Mouse (Mus musculus) limb, embryonic 15.5 days (tissue): ENCODE data around the gene Lrrtm4. TPM values are rescaled to one million over a fixed set of nuclear protein-coding genes. Genes with fewer than 3 reads are reported as not detected.

Experiments used
- ATAC-seq: fragments of 200-750 bp; cut with Nextera tagmentation; 2 replicates; pipeline ENCODE4 v1.8.0; 2017; ENCODE audit warnings: low read depth, moderate TSS enrichment; ENCODE audit not compliant: insufficient number of reproducible peaks, low FRiP score, low TSS enrichment
- H3K27ac ChIP-seq: fragments of 300-500 bp; sonication (generic); 2 replicates; pipeline ENCODE4 v1.5.1; 2015; ENCODE audit warnings: moderate library complexity, mild to moderate bottlenecking, inconsistent platforms
- H3K27me3 ChIP-seq: fragments of 300-500 bp; sonication (generic); 2 replicates; pipeline ENCODE4 v1.6.1; 2015; ENCODE audit warnings: inconsistent platforms
- H3K36me3 ChIP-seq: fragments of 300-500 bp; sonication (generic); 2 replicates; pipeline ENCODE4 v1.6.1; 2015; ENCODE audit warnings: inconsistent platforms
- H3K4me1 ChIP-seq: fragments of 300-500 bp; sonication (generic); 2 replicates; pipeline ENCODE4 v1.6.1; 2015; ENCODE audit warnings: inconsistent platforms
- H3K4me2 ChIP-seq: fragments of 300-500 bp; sonication (generic); 2 replicates; pipeline ENCODE4 v1.6.1; 2015; ENCODE audit warnings: mild to moderate bottlenecking, inconsistent platforms
- H3K4me3 ChIP-seq: fragments of 300-500 bp; sonication (generic); 2 replicates; pipeline ENCODE4 v1.5.1; 2015; ENCODE audit warnings: mild to moderate bottlenecking, inconsistent platforms
- H3K9ac ChIP-seq: fragments of 300-500 bp; sonication (generic); 2 replicates; pipeline ENCODE4 v1.6.1; 2015; ENCODE audit warnings: inconsistent platforms
- H3K9me3 ChIP-seq: fragments of 300-500 bp; sonication (generic); 2 replicates; pipeline ENCODE4 v1.6.1; 2016; ENCODE audit warnings: inconsistent platforms
- WGBS: fragments of 180-500 bp; shearing (Covaris S2); methylation state at CpG from one replicate; pipeline ENCODE4 v1.1.7; 2015; 5-methylcytosine and 5-hydroxymethylcytosine counted together
- polyA plus RNA-seq: library from polyadenylated mRNA; unstranded; fragments of >200 nt; fragmentation: Nextera tagmentation; extraction: Ambion mirVana; gene quantifications from 2 replicates; pipeline ENCODE4 v1.2.1, GENCODE M21; 2015

Gene Lrrtm4
- polyA plus RNA-seq, result 2.6 and 4.4 TPM in 2 replicates

GRCm38 (mm10) chr6:80018765-80019164 is at the start of gene Lrrtm4:
Gene Lrrtm4 (plus strand): TSS chr6:80018877.
- no peak within 1 kb of the TSS for H3K27ac ChIP-seq
- no peak within 1 kb of the TSS for H3K9ac ChIP-seq
- no peaks in the 10 kb centered on the region for H3K27me3 ChIP-seq
- H3K4me1 ChIP-seq, result peaks cover 4% of the 10 kb centered on the region; the same call in 1 of the 2 replicates
- 5% methylated on average over 6 of the region's 6 CpGs for WGBS
- H3K9me3 ChIP-seq, result no peaks in the 10 kb centered on the region
- H3K4me3 ChIP-seq, result peak within 1 kb of the TSS; percentile 33
- no peaks in the 10 kb centered on the region for H3K36me3 ChIP-seq
- H3K4me2 ChIP-seq, result peak within 1 kb of the TSS; percentile 51
- ATAC-seq, result no peak

GRCm38 (mm10) chr6:80019189-80019860 is 648 bp downstream of the Lrrtm4 start:
- Histone ChIP-seq H3K9me3 (no peaks in the 10 kb centered on the region), H3K4me2 (peak overlapping the region; percentile 51), H3K4me3 (peak overlapping the region; percentile 33), H3K4me1 (peaks cover 4% of the 10 kb centered on the region; the same call in 1 of the 2 replicates), H3K36me3 (no peaks in the 10 kb centered on the region), H3K27ac (no peak overlapping the region), H3K9ac (no peak overlapping the region), H3K27me3 (no peaks in the 10 kb centered on the region)
- WGBS, result 3% methylated on average over 14 of the region's 14 CpGs
- no peak for ATAC-seq

GRCm38 (mm10) chr6:80019861-80020230 is 1.2 kb downstream of the Lrrtm4 start:
- Histone ChIP-seq H3K9ac (no peak overlapping the region), H3K27ac (no peak overlapping the region), H3K36me3 (no peaks in the 10 kb centered on the region), H3K27me3 (no peaks in the 10 kb centered on the region), H3K4me3 (peak overlapping the region; percentile 33), H3K4me1 (peaks cover 4% of the 10 kb centered on the region; the same call in 1 of the 2 replicates), H3K4me2 (peak overlapping the region; percentile 51), H3K9me3 (no peaks in the 10 kb centered on the region)
- no peak for ATAC-seq
- WGBS, result 5% methylated on average over 10 of the region's 10 CpGs

- Histone ChIP-seq H3K4me3 (no peak overlapping the region), H3K9ac (no peak overlapping the region), H3K4me2 (no peak overlapping the region), H3K4me1 (no peaks in the 10 kb centered on the region), H3K9me3 (no peaks in the 10 kb centered on the region), H3K27ac (no peak overlapping the region), H3K27me3 (no peaks in the 10 kb centered on the region), H3K36me3 (no peaks in the 10 kb centered on the region)
- no peak for ATAC-seq
Measured at GRCm38 (mm10) chr6:80056849-80057248, 38.2 kb downstream of the Lrrtm4 start.

DNA sequence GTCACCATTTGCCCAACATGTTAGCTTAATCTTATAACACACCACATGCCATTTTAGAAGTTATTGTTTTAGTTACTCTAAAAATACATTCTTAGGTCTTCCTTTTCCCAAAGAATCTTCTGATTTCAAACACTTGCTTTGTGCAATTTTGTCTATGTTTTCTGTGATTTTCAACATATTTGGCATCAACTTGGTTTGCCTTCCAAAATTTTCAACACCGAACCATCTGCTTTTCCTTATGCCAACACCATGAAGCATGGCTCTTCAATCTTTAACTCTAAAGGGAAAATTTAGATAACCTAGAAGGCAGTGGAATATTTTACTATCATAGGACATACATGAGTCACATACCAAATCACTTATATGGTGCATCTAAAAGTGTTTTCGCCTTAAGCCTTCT is 59.3 kb downstream of the Lrrtm4 start:
- Histone ChIP-seq H3K27ac (no peak overlapping the region), H3K4me2 (no peak overlapping the region), H3K9me3 (no peaks in the 10 kb centered on the region), H3K27me3 (no peaks in the 10 kb centered on the region), H3K9ac (no peak overlapping the region), H3K4me3 (no peak overlapping the region), H3K36me3 (no peaks in the 10 kb centered on the region), H3K4me1 (no peaks in the 10 kb centered on the region)
- ATAC-seq, result no peak
- 95% methylated on average over 2 of the region's 2 CpGs for WGBS

DNA sequence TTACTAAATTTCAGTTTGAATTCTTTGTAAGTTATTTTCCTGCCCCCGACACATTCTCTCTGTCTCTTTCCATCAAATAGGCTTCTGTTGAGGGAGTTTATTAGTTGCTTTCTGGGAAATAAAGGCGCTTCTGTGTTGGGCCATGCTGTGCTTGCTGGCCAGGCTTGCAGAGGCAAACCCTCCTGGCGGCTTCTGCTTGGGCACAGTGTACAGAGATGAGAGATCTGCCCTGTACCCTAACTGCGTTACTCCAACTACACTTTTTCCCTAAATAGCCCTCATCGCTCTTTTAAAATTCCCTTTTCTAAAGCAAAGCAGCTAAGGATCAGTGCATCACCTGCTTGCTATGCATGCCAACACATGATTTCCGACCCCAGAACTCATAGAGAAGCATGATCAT is 60.6 kb downstream of the Lrrtm4 start:
- Histone ChIP-seq H3K4me1 (no peaks in the 10 kb centered on the region), H3K9ac (no peak overlapping the region), H3K4me3 (no peak overlapping the region), H3K36me3 (no peaks in the 10 kb centered on the region), H3K4me2 (no peak overlapping the region), H3K9me3 (no peaks in the 10 kb centered on the region), H3K27ac (no peak overlapping the region), H3K27me3 (no peaks in the 10 kb centered on the region)
- WGBS, result 61% methylated on average over 6 of the region's 6 CpGs
- no peak for ATAC-seq

GRCm38 (mm10) chr6:80094909-80095308 is 76.2 kb downstream of the Lrrtm4 start:
- H3K4me1 ChIP-seq, result no peaks in the 10 kb centered on the region
- no peak for ATAC-seq
- H3K9me3 ChIP-seq, result no peaks in the 10 kb centered on the region
- no peak overlapping the region for H3K9ac ChIP-seq
- H3K36me3 ChIP-seq, result no peaks in the 10 kb centered on the region
- WGBS, result 85% methylated on average over 4 of the region's 4 CpGs
- no peak overlapping the region for H3K4me3 ChIP-seq
- no peak overlapping the region for H3K27ac ChIP-seq
- H3K27me3 ChIP-seq, result no peaks in the 10 kb centered on the region
- H3K4me2 ChIP-seq, result no peak overlapping the region

DNA sequence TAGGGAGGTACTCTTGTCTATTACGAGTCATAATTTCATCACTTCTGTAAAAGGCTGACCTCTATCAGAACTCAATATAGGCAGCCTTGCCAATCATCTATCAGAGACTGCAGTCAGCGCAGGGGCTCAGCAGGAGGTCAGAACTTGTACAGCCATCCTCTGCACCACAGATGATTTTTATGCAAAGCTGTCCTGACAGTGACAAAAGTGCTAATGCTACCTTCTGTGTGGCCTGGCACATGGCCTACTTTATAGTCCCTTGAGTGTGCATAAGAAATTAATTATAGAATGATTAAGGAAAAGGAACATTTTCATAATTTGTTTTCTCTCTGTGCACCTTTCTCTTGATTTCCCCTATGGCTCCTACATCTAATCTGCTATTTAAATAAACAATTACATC is 86.7 kb downstream of the Lrrtm4 start:
- no peak overlapping the region for H3K4me2 ChIP-seq
- ATAC-seq, result no peak
- H3K27ac ChIP-seq, result no peak overlapping the region
- H3K9ac ChIP-seq, result no peak overlapping the region
- no peaks in the 10 kb centered on the region for H3K27me3 ChIP-seq
- no peaks in the 10 kb centered on the region for H3K4me1 ChIP-seq
- H3K36me3 ChIP-seq, result no peaks in the 10 kb centered on the region
- no peaks in the 10 kb centered on the region for H3K9me3 ChIP-seq
- WGBS, result 77% methylated on average over 2 of the region's 2 CpGs
- no peak overlapping the region for H3K4me3 ChIP-seq

DNA sequence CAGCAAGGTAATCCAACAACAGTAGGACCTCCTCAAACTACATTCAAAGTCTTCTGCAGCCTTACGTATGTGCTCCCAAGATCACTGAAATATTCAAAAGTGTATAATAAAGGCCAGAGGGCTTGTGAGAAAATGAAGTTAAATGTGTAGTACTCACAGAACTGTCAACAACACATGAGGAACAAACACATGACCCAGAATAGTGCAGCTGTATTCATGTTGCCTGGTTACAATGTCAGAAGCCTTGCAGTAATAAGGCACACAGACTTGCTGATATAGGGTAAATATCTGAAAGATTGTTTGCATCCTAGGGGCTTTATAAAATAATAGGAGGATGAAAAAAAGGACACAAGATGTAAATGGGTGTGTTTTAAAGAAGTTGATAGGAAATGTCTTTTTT is 87.2 kb downstream of the Lrrtm4 start:
- Histone ChIP-seq H3K36me3 (no peaks in the 10 kb centered on the region), H3K4me2 (no peak overlapping the region), H3K9me3 (no peaks in the 10 kb centered on the region), H3K27ac (no peak overlapping the region), H3K4me3 (no peak overlapping the region), H3K27me3 (no peaks in the 10 kb centered on the region), H3K4me1 (no peaks in the 10 kb centered on the region), H3K9ac (no peak overlapping the region)
- no peak for ATAC-seq
- 98% methylated on average over 1 of the region's 1 CpGs for WGBS

- no peak overlapping the region for H3K4me2 ChIP-seq
- no peaks in the 10 kb centered on the region for H3K4me1 ChIP-seq
- H3K36me3 ChIP-seq, result no peaks in the 10 kb centered on the region
- H3K9me3 ChIP-seq, result no peaks in the 10 kb centered on the region
- ATAC-seq, result no peak
- no peaks in the 10 kb centered on the region for H3K27me3 ChIP-seq
- H3K9ac ChIP-seq, result no peak overlapping the region
- H3K4me3 ChIP-seq, result no peak overlapping the region
- H3K27ac ChIP-seq, result no peak overlapping the region
- 80% methylated on average over 1 of the region's 1 CpGs for WGBS
Measured at GRCm38 (mm10) chr6:80126419-80126818, 107.7 kb downstream of the Lrrtm4 start.

- no peak overlapping the region for H3K4me2 ChIP-seq
- WGBS, result 40% methylated on average over 4 of the region's 4 CpGs
- H3K4me3 ChIP-seq, result no peak overlapping the region
- no peak overlapping the region for H3K27ac ChIP-seq
- no peak overlapping the region for H3K9ac ChIP-seq
- ATAC-seq, result no peak
- H3K4me1 ChIP-seq, result no peaks in the 10 kb centered on the region
- no peaks in the 10 kb centered on the region for H3K36me3 ChIP-seq
- H3K27me3 ChIP-seq, result no peaks in the 10 kb centered on the region
- H3K9me3 ChIP-seq, result no peaks in the 10 kb centered on the region
Measured at GRCm38 (mm10) chr6:80162585-80162984, 143.9 kb downstream of the Lrrtm4 start.

- no peak overlapping the region for H3K9ac ChIP-seq
- 87% methylated on average over 1 of the region's 1 CpGs for WGBS
- H3K4me2 ChIP-seq, result no peak overlapping the region
- no peak overlapping the region for H3K4me3 ChIP-seq
- no peaks in the 10 kb centered on the region for H3K9me3 ChIP-seq
- no peaks in the 10 kb centered on the region for H3K27me3 ChIP-seq
- ATAC-seq, result no peak
- no peak overlapping the region for H3K27ac ChIP-seq
- H3K36me3 ChIP-seq, result no peaks in the 10 kb centered on the region
- H3K4me1 ChIP-seq, result no peaks in the 10 kb centered on the region
Measured at GRCm38 (mm10) chr6:80181916-80182315, 163.2 kb downstream of the Lrrtm4 start.

DNA sequence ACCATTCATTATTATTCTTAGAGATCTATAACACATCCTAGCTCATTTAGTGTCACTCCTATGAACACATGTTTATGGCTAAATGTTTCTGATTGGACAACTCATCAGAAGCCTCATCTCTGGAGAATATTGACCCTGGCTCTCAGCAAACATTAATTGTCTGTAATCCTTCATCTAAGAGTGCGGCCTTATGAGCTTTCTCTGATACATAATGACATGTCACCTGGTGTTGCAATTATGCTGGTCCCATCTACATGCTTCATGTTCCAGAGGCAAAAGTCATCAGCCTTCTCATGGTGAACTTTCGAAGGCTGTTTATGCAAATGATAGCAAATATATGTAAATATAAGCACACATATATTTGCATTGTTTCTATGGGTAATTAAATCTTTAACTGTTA is 163.7 kb downstream of the Lrrtm4 start:
- no peaks in the 10 kb centered on the region for H3K36me3 ChIP-seq
- no peaks in the 10 kb centered on the region for H3K9me3 ChIP-seq
- H3K27me3 ChIP-seq, result no peaks in the 10 kb centered on the region
- no peak overlapping the region for H3K27ac ChIP-seq
- H3K4me3 ChIP-seq, result no peak overlapping the region
- ATAC-seq, result no peak
- no peak overlapping the region for H3K9ac ChIP-seq
- H3K4me1 ChIP-seq, result no peaks in the 10 kb centered on the region
- H3K4me2 ChIP-seq, result no peak overlapping the region
- WGBS, result 93% methylated on average over 2 of the region's 2 CpGs
